Mouse (Mus musculus): ENCODE results near the gene Nrg3. TPM values are rescaled to one million over a fixed set of nuclear protein-coding genes. Genes with fewer than 3 reads are reported as not detected.

Gene Nrg3
- polyA plus RNA-seq, 1 experiment = not detected

DNA sequence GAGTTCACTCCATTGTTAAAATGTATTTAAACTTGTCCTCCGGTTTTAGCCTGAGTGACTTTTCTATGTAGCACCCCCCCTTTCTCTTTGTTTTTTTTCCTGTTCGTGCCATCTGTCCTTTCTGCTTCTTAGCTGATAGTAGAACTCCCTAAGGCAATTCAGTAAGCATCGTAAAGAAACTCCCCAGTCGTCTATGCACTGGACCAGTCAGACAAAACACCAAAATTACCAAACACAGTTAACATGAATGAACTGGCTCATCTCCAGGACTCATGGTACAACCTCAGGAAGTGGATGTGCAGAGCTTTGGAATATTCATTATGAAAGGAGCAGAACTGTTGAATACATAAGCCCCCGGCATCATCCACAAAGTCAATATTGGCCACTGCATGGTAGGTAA lies 429.5 kb downstream of the Nrg3 start:
- Histone ChIP-seq H3K9me3 (ENCODE audit: control insufficient read depth, low read length) (no peaks in the 10 kb centered on the region), H3K27me3 (ENCODE audit: control insufficient read depth) (no peaks in the 10 kb centered on the region), H3K4me3 (replicated peaks) (no peak overlapping the region), H3K36me3 (ENCODE audit: control insufficient read depth) (no peaks in the 10 kb centered on the region), H3K4me1 (ENCODE audit: control insufficient read depth) (no peaks in the 10 kb centered on the region)
- TF ChIP-seq TAL1 (IDR thresholded peaks at IDR 0.05; ENCODE audit: low read length) = no peak
- no peak for TF ChIP-seq GATA1 (IDR thresholded peaks at IDR 0.05; ENCODE audit: low read length)

DNA sequence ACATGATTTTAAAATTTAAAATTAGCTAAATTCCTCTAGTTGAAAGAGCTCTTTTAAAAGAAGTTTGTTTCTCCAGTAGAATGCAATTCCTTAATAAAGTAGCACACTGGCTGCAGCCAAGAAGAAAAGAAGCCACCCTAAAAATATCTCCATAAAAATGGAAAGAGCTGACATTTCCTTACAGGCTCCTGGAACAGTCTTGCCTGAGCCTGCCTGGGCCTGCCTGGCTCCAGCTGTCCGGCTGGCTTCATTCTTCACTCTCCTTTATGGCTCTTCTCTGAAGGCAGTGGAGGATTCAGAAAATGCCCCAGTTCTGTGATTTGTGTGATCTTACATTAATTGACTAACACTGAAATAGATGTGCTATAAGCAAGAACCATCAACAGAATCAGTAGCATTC lies 433.8 kb downstream of the Nrg3 start:
- TF ChIP-seq TAL1 (IDR thresholded peaks at IDR 0.05; ENCODE audit: low read length) (no peak), GATA1 (IDR thresholded peaks at IDR 0.05; ENCODE audit: low read length) (no peak)
- Histone ChIP-seq H3K27me3 (ENCODE audit: control insufficient read depth) (no peaks in the 10 kb centered on the region), H3K9me3 (ENCODE audit: control insufficient read depth, low read length) (no peaks in the 10 kb centered on the region), H3K4me1 (ENCODE audit: control insufficient read depth) (no peaks in the 10 kb centered on the region), H3K36me3 (ENCODE audit: control insufficient read depth) (no peaks in the 10 kb centered on the region), H3K4me3 (replicated peaks) (no peak overlapping the region)

DNA sequence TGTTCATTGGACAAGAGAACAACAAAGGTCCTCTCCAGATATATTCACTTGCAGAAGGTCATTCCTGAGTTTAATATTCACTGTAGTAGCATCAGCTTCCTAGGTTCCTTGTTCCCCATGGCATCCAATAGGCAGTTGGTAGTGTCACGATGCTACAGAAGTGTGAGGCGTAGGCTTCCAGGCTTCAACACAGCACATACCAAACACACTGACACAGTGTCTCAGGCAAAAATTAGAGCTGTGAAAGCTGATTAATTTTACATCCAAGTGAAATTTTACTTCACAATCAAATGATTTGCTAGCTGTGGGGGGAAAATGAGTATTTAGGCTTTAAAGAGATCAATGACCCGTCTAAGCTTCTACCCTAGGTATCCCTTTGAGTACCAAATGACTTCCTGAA lies 438.4 kb downstream of the Nrg3 start:
- no peak for TF ChIP-seq GATA1 (IDR thresholded peaks at IDR 0.05; ENCODE audit: low read length)
- TF ChIP-seq TAL1 (IDR thresholded peaks at IDR 0.05; ENCODE audit: low read length) = no peak
- H3K4me1 ChIP-seq (ENCODE audit: control insufficient read depth) = no peaks in the 10 kb centered on the region

DNA sequence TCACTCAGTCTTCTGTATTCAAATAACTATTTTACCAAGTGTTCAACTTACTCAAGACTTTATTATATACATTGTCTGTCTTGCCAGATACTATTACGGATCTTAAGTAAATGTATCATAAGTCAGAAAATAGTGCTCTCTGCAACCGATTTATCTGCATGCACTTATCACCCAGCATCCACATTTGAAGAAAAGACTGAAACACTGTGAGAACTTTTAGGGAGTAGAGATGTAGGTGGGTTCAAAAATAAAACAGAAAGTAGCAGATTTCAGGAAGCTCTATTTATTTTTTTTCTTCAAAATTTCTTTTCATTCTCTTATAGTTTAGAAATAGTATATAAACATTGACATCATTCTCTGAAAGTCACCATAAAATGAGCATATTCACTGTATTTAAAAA lies 449.8 kb downstream of the Nrg3 start:
- TF ChIP-seq TAL1 (IDR thresholded peaks at IDR 0.05; ENCODE audit: low read length) = no peak
- TF ChIP-seq GATA1 (IDR thresholded peaks at IDR 0.05; ENCODE audit: low read length) = no peak
- Histone ChIP-seq H3K36me3 (ENCODE audit: control insufficient read depth) (no peaks in the 10 kb centered on the region), H3K4me3 (replicated peaks) (no peak overlapping the region), H3K4me1 (ENCODE audit: control insufficient read depth) (no peaks in the 10 kb centered on the region), H3K27me3 (ENCODE audit: control insufficient read depth) (no peaks in the 10 kb centered on the region), H3K9me3 (ENCODE audit: control insufficient read depth, low read length) (no peaks in the 10 kb centered on the region)

More for the DNA sequence above, 438.4 kb downstream of the Nrg3 start:
- H3K9me3 ChIP-seq (ENCODE audit: control insufficient read depth, low read length) = no peaks in the 10 kb centered on the region
- H3K4me3 ChIP-seq (replicated peaks) = no peak overlapping the region
- H3K27me3 ChIP-seq (ENCODE audit: control insufficient read depth) = no peaks in the 10 kb centered on the region
- no peaks in the 10 kb centered on the region for H3K36me3 ChIP-seq (ENCODE audit: control insufficient read depth)

DNA sequence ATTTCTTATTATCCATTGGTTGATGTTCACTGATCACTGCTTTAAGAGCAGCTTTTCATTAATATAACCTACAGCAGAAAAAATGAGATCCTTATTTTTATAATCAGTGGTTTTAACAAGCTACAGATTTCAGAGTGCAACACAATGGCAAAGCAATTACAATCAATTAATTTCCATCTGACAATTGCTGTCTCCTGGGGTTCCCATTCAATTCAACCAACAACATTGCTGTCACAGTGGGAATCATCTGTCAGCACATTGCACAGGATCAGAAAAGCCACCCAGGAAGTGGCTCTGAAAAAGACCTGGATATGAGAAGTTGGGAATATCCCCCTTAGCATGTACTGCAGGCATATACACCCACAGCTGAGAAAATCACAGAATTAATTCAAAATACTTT lies 458.8 kb downstream of the Nrg3 start:
- Histone ChIP-seq H3K36me3 (ENCODE audit: control insufficient read depth) (no peaks in the 10 kb centered on the region), H3K4me1 (ENCODE audit: control insufficient read depth) (no peaks in the 10 kb centered on the region), H3K9me3 (ENCODE audit: control insufficient read depth, low read length) (no peaks in the 10 kb centered on the region), H3K27me3 (ENCODE audit: control insufficient read depth) (no peaks in the 10 kb centered on the region), H3K4me3 (replicated peaks) (no peak overlapping the region)
- TF ChIP-seq GATA1 (IDR thresholded peaks at IDR 0.05; ENCODE audit: low read length) (no peak), TAL1 (IDR thresholded peaks at IDR 0.05; ENCODE audit: low read length) (no peak)

DNA sequence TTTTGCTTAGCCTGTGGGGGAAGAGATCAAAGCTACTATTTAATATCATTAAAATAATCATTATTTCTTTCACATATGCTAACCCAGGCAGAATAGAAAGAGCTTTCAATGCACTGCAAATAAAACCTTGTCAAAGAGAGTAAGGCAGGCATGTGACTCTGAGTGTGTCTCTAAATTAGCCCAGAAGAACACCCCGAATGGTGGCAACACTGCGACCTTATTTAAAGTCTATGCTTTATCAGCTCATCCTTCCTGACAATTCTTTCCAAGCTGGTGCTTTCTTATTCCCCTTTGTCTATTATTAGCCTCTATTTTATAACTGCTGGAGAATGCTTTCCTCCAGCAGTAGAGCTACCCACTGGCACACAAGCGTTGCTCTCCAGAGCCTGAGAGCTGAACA lies 475.0 kb downstream of the Nrg3 start:
- no peak overlapping the region for H3K4me3 ChIP-seq (replicated peaks)
- H3K9me3 ChIP-seq (ENCODE audit: control insufficient read depth, low read length) = no peaks in the 10 kb centered on the region
- H3K27me3 ChIP-seq (ENCODE audit: control insufficient read depth) = no peaks in the 10 kb centered on the region
- TF ChIP-seq TAL1 (IDR thresholded peaks at IDR 0.05; ENCODE audit: low read length) = no peak
- H3K36me3 ChIP-seq (ENCODE audit: control insufficient read depth) = no peaks in the 10 kb centered on the region
- H3K4me1 ChIP-seq (ENCODE audit: control insufficient read depth) = no peaks in the 10 kb centered on the region

DNA sequence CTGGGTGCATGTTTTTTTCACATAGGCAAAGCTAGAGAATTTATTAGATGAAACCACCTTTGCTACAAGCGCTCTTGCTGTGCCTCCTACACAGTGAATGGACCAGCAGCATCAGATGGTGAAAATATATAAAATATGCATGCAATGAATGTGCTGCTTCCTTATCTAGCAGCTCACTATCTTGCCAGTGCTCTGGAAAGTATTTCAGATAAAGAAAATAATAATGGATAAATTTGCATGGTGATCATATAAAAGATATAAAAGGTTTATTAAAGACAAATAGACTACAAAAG lies 480.4 kb downstream of the Nrg3 start:
- Histone ChIP-seq H3K36me3 (ENCODE audit: control insufficient read depth) (no peaks in the 10 kb centered on the region), H3K4me3 (replicated peaks) (no peak overlapping the region), H3K4me1 (ENCODE audit: control insufficient read depth) (no peaks in the 10 kb centered on the region), H3K27me3 (ENCODE audit: control insufficient read depth) (no peaks in the 10 kb centered on the region), H3K9me3 (ENCODE audit: control insufficient read depth, low read length) (no peaks in the 10 kb centered on the region)
- TF ChIP-seq TAL1 (IDR thresholded peaks at IDR 0.05; ENCODE audit: low read length) (no peak), GATA1 (IDR thresholded peaks at IDR 0.05; ENCODE audit: low read length) (no peak)

DNA sequence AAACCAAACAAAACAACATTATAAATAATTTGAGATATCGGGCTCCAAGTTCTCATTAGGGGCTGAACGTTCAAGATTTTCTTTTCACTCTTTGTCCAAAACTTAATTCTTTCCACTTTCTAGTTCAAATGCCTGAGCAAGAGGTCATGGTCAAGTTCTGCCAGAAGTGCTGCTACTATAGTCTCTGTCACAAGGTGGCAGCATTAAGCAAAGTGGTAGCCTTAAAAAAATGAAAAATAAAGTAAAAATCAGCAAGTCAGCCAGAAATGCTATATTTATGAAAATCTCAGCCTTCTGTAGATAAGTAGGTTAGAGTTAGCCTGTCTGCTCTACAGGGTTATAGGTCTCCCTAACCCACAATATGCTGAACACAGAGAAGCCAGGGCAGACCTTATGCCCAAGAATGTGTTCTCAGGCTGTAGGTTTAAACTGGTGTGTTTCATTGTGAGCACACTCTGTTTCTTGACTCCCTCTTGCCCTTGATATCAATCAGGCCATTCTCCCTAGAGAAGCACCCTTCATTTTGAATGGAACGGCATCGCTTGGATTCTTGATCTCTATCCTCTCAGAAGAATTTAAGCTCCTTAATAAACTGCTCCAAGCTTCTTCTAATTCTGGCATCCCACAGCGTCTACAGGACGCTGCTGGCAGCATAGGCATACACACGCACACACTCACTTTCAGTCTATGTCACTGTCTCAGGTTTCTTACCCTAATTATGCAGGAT lies 480.9 kb downstream of the Nrg3 start:
- no peaks in the 10 kb centered on the region for H3K36me3 ChIP-seq (ENCODE audit: control insufficient read depth)
- TF ChIP-seq GATA1 (IDR thresholded peaks at IDR 0.05; ENCODE audit: low read length) = no peak
- no peak for TF ChIP-seq TAL1 (IDR thresholded peaks at IDR 0.05; ENCODE audit: low read length)
- no peaks in the 10 kb centered on the region for H3K9me3 ChIP-seq (ENCODE audit: control insufficient read depth, low read length)
- H3K27me3 ChIP-seq (ENCODE audit: control insufficient read depth) = no peaks in the 10 kb centered on the region
- no peaks in the 10 kb centered on the region for H3K4me1 ChIP-seq (ENCODE audit: control insufficient read depth)
- no peak overlapping the region for H3K4me3 ChIP-seq (replicated peaks)

DNA sequence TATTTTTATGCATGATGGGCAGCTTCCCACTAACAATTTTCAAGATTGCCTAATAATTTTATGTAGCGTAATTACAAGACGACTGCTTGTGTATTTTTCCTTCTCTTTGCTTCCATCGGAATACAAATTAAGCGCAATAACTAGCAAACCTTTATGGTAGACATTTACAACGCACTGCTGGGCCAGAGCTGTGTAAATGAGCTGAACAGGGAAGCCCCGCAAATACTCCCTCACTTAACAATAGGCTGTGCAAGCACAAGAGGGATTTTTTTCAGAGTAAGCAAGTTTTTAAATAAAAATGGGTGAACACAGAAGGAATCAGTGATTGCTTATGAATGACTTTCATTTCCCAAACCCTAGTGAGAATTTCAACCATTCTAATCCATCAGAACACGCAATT lies 513.5 kb downstream of the Nrg3 start:
- Histone ChIP-seq H3K4me1 (ENCODE audit: control insufficient read depth) (no peaks in the 10 kb centered on the region), H3K4me3 (replicated peaks) (no peak overlapping the region), H3K9me3 (ENCODE audit: control insufficient read depth, low read length) (no peaks in the 10 kb centered on the region), H3K36me3 (ENCODE audit: control insufficient read depth) (no peaks in the 10 kb centered on the region), H3K27me3 (ENCODE audit: control insufficient read depth) (no peaks in the 10 kb centered on the region)
- TF ChIP-seq GATA1 (IDR thresholded peaks at IDR 0.05; ENCODE audit: low read length) (no peak), TAL1 (IDR thresholded peaks at IDR 0.05; ENCODE audit: low read length) (no peak)

DNA sequence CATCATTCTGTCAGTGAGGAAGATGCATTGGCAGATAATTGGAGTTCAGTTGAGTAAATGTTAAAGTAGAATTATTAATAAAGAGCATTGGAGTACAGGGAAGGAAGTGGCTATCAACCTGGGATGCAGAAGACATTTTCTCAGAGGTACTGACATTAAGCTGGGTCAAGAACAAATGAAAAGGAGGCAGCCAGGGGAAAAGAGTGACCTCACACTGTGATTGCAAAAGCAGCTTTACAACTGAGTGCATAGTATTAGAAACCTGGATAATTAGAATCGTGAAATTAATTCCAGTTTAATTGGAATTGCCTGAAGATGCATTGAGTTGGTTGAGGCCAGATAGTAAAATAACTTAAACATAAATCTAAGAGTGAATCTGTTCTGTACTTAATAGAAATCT lies 535.4 kb downstream of the Nrg3 start:
- Histone ChIP-seq H3K36me3 (ENCODE audit: control insufficient read depth) (no peaks in the 10 kb centered on the region), H3K9me3 (ENCODE audit: control insufficient read depth, low read length) (no peaks in the 10 kb centered on the region), H3K27me3 (ENCODE audit: control insufficient read depth) (no peaks in the 10 kb centered on the region), H3K4me3 (replicated peaks) (no peak overlapping the region), H3K4me1 (ENCODE audit: control insufficient read depth) (no peaks in the 10 kb centered on the region)
- TF ChIP-seq TAL1 (IDR thresholded peaks at IDR 0.05; ENCODE audit: low read length) (no peak), GATA1 (IDR thresholded peaks at IDR 0.05; ENCODE audit: low read length) (no peak)

All from erythroblast, embryonic 14.5 days (primary cell).